Mouse (Mus musculus): ENCODE data around the gene Cenpt. TPM values are rescaled to one million over a fixed set of nuclear protein-coding genes. Genes with fewer than 3 reads are reported as not detected.
A peak's percentile ranks its signal among the peaks of the same experiment; 100 is the strongest.
"Not testable (repeated sequence)": the region's sequence is repeated elsewhere in the genome, so short reads cannot be mapped to it uniquely, and the experiment has no call there.

The Cenpt gene
- polyA plus RNA-seq, 1 experiment from 2014 or later = 55.2 TPM

GRCm38 (mm10) chr8:105850014-105850413 is 3.1 kb downstream of the Cenpt start:
- H3K27ac ChIP-seq = no peak overlapping the region
- peaks cover 17% of the 10 kb centered on the region for H3K4me1 ChIP-seq (replicated peaks)
- H3K36me3 ChIP-seq = peaks cover 50% of the 10 kb centered on the region
- H3K4me3 ChIP-seq = 0 out of 2 replicates have a peak overlapping the region, but pooled peaks have one; percentile 84
- H3K9me3 ChIP-seq = no peaks in the 10 kb centered on the region
- DNase-seq (ENCODE audit: low spot score) = no peak
- no peaks in the 10 kb centered on the region for H3K27me3 ChIP-seq (ENCODE audit: insufficient read depth, poor library complexity, severe bottlenecking)
- 83% methylated on average over 4 of the region's 4 CpGs for WGBS

DNA sequence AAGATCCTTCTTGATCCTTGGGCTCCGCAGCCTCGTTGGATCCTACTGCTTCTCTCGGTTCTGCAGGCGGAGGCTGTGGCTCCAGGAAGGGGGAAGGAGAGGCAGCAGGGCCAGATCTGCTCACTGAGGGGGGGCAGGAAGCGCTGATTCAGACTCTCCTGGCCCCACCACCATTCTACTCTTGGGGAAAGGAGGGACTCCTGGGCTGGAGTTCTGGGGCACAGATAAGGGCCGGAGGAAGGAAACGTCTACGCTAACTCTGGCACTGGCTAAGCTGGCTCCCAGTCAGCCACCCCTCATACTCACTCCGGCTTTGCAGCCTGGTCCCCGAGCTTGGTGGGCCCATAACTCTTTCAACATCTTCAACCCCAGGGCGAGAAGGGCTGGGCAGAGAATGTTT is 6.4 kb downstream of the Cenpt start:
- peaks cover 83% of the 10 kb centered on the region for H3K36me3 ChIP-seq

GRCm38 (mm10) chr8:105839209-105839608 is 13.9 kb downstream of the Cenpt start:
- H3K36me3 ChIP-seq = peaks cover 32% of the 10 kb centered on the region
- no peak overlapping the region for H3K4me3 ChIP-seq
- WGBS = 91% methylated on average over 5 of the region's 5 CpGs
- no peak for DNase-seq (ENCODE audit: low spot score)
- H3K4me1 ChIP-seq (replicated peaks) = peaks cover 8% of the 10 kb centered on the region; the same call in 1 of the 2 replicates
- no peak overlapping the region for H3K27ac ChIP-seq
- no peaks in the 10 kb centered on the region for H3K27me3 ChIP-seq (ENCODE audit: insufficient read depth, poor library complexity, severe bottlenecking)
- H3K9me3 ChIP-seq = no peaks in the 10 kb centered on the region

More for the DNA sequence above, 6.4 kb downstream of the Cenpt start:
- WGBS = 91% methylated on average over 11 of the region's 11 CpGs
- no peaks in the 10 kb centered on the region for H3K9me3 ChIP-seq
- H3K4me1 ChIP-seq (replicated peaks) = peaks cover 11% of the 10 kb centered on the region
- no peaks in the 10 kb centered on the region for H3K27me3 ChIP-seq (ENCODE audit: insufficient read depth, poor library complexity, severe bottlenecking)
- no peak for DNase-seq (ENCODE audit: low spot score)
- H3K4me3 ChIP-seq = no peak overlapping the region
- no peak overlapping the region for H3K27ac ChIP-seq

DNA sequence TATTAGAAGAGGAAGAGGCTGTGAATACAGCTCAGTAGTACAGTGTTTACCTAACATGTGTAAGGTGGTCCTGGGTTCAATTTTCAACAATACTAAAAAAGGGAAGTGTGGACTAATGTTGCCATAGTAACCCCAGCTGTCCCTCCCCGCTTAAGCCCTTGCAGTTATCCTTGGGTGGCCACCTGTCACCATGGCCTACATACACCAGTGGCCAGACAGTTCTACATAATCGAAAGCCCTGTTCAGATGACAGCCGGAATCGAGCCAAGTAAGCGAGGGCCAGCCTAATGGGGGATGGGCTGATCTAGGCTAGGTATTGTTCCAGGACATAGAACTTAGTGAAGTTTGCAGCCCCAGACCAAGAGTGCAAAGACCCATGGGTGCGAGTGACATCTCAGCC is 16.1 kb downstream of the Cenpt start:
- H3K27me3 ChIP-seq (ENCODE audit: insufficient read depth, poor library complexity, severe bottlenecking) = no peaks in the 10 kb centered on the region
- peaks cover 10% of the 10 kb centered on the region for H3K36me3 ChIP-seq
- no peak for DNase-seq (ENCODE audit: low spot score)
- no peak overlapping the region for H3K27ac ChIP-seq
- 83% methylated on average over 6 of the region's 6 CpGs for WGBS
- peaks cover 8% of the 10 kb centered on the region; the same call in 1 of the 2 replicates for H3K4me1 ChIP-seq (replicated peaks)
- H3K4me3 ChIP-seq = no peak overlapping the region
- H3K9me3 ChIP-seq = no peaks in the 10 kb centered on the region

GRCm38 (mm10) chr8:105835318-105835717 is 17.8 kb downstream of the Cenpt start:
- DNase-seq (ENCODE audit: low spot score) = peak; percentile 55
- no peaks in the 10 kb centered on the region for H3K9me3 ChIP-seq
- WGBS = 29% methylated on average over 11 of the region's 11 CpGs
- H3K4me3 ChIP-seq = no peak overlapping the region
- H3K36me3 ChIP-seq = no peaks in the 10 kb centered on the region
- H3K27me3 ChIP-seq (ENCODE audit: insufficient read depth, poor library complexity, severe bottlenecking) = no peaks in the 10 kb centered on the region
- H3K27ac ChIP-seq = no peak overlapping the region
- H3K4me1 ChIP-seq (replicated peaks) = peaks cover 8% of the 10 kb centered on the region; the same call in 1 of the 2 replicates

- H3K36me3 ChIP-seq; DNase-seq (ENCODE audit: low spot score); H3K9me3 ChIP-seq; H3K4me1 ChIP-seq (replicated peaks); H3K27me3 ChIP-seq (ENCODE audit: insufficient read depth, poor library complexity, severe bottlenecking); H3K27ac ChIP-seq; H3K4me3 ChIP-seq: not testable (repeated sequence)
- 81% methylated on average over 2 of the region's 2 CpGs for WGBS
These were observed 19.3 kb downstream of the Cenpt start for GRCm38 (mm10) chr8:105833740-105834139.

- Histone ChIP-seq H3K4me1 (replicated peaks) (peaks cover 19% of the 10 kb centered on the region), H3K27ac (peak within 1 kb of the TSS; percentile 91), H3K4me3 (peak within 1 kb of the TSS; percentile 80), H3K36me3 (peaks cover 38% of the 10 kb centered on the region), H3K9me3 (no peaks in the 10 kb centered on the region), H3K27me3 (ENCODE audit: insufficient read depth, poor library complexity, severe bottlenecking) (no peaks in the 10 kb centered on the region)
- under 1% methylated on average over 52 of the region's 52 CpGs for WGBS
- DNase-seq (ENCODE audit: low spot score) = peak; percentile 96
These were observed 25.9 kb downstream of the Cenpt start, which contains the start of the genes Ranbp10 and Tsnaxip1 for GRCm38 (mm10) chr8:105826861-105827848. Gene Ranbp10 (minus strand): TSS chr8:105827350. Gene Tsnaxip1 (plus strand): TSS chr8:105827731.

GRCm38 (mm10) chr8:105826379-105826778 is 26.7 kb downstream of the Cenpt start:
- Histone ChIP-seq H3K27ac (peak overlapping the region; percentile 91), H3K9me3 (no peaks in the 10 kb centered on the region), H3K4me1 (replicated peaks) (peaks cover 19% of the 10 kb centered on the region), H3K4me3 (peak overlapping the region; percentile 80), H3K27me3 (ENCODE audit: insufficient read depth, poor library complexity, severe bottlenecking) (no peaks in the 10 kb centered on the region), H3K36me3 (peaks cover 46% of the 10 kb centered on the region)
- DNase-seq (ENCODE audit: low spot score) = no peak
- 15% methylated on average over 4 of the region's 4 CpGs for WGBS

DNA sequence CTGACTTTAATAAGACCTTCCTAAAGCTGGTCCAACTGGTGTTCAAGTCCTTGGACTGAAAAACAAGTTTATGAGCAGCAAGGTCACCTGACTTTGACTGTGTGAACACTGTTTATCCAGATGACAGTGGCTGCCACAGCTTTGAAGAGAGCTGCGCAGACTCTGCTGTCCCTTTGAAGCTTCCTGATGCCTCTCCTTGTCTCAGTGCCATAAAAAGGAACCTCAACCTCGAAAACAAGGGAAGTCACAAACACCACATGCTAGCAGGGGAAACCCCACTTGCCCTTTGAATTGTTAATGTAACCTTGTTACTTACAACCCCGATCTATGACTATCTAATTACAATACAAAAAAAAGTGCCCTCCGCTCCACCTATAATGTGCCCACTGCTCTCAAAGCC is 27.6 kb downstream of the Cenpt start:
- H3K27me3 ChIP-seq (ENCODE audit: insufficient read depth, poor library complexity, severe bottlenecking) = no peaks in the 10 kb centered on the region
- no peak overlapping the region for H3K27ac ChIP-seq
- peaks cover 19% of the 10 kb centered on the region for H3K4me1 ChIP-seq (replicated peaks)
- H3K4me3 ChIP-seq = peak overlapping the region; percentile 80
- H3K9me3 ChIP-seq = no peaks in the 10 kb centered on the region
- WGBS = 86% methylated on average over 4 of the region's 4 CpGs
- DNase-seq (ENCODE audit: low spot score) = no peak
- H3K36me3 ChIP-seq = peaks cover 54% of the 10 kb centered on the region

GRCm38 (mm10) chr8:105820925-105821324 is 32.2 kb downstream of the Cenpt start:
- Histone ChIP-seq H3K4me3 (no peak overlapping the region), H3K4me1 (replicated peaks) (peaks cover 7% of the 10 kb centered on the region), H3K36me3 (peaks cover 89% of the 10 kb centered on the region), H3K27me3 (ENCODE audit: insufficient read depth, poor library complexity, severe bottlenecking) (no peaks in the 10 kb centered on the region), H3K9me3 (no peaks in the 10 kb centered on the region), H3K27ac (no peak overlapping the region)
- DNase-seq (ENCODE audit: low spot score) = no peak
- 95% methylated on average over 1 of the region's 1 CpGs for WGBS

DNA sequence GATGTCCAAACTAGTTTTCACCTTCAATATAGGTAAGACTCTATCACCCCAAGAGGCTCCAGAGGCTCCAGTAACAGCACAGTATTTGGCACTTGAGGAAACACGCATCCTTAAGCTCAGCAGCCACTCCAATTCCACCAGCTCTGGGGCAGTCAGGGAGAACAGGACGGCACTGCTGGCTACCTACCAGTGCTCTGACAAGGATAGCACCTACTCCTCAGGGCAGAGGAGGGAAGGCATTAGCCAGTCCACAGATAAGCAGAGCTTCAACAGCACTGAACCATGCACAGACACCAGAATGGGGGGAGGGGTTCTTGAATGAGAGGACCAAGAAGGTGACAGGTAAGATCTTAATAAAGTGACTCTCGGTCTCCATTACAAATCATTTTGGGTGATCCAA is 33.4 kb downstream of the Cenpt start:
- no peak for DNase-seq (ENCODE audit: low spot score)
- no peak overlapping the region for H3K27ac ChIP-seq
- 91% methylated on average over 3 of the region's 3 CpGs for WGBS
- peaks cover 84% of the 10 kb centered on the region for H3K36me3 ChIP-seq
- H3K4me1 ChIP-seq (replicated peaks) = no peaks in the 10 kb centered on the region
- no peaks in the 10 kb centered on the region for H3K27me3 ChIP-seq (ENCODE audit: insufficient read depth, poor library complexity, severe bottlenecking)
- no peaks in the 10 kb centered on the region for H3K9me3 ChIP-seq
- H3K4me3 ChIP-seq = no peak overlapping the region

DNA sequence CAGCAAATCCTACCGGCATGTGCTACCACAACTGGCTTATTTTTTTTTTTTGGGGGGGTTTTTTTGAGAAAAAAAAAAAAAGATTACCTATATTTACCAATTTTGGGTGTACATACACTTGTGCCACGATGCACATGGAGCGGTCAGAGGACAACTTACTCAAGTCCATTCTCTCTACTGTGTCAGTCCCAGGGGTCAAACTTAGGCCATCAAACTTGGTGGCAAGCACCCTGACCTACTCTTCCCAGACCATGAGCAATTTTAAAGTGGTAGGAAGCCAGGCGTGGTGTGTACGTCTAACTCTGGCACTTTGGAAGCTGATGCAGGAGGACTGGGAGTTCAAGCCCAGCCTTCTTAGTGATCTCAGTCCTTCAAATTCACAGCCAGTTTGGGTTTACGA is 39.8 kb downstream of the Cenpt start:
- Histone ChIP-seq H3K4me1 (replicated peaks) (no peaks in the 10 kb centered on the region), H3K27ac (no peak overlapping the region), H3K9me3 (no peaks in the 10 kb centered on the region), H3K36me3 (peaks cover 62% of the 10 kb centered on the region), H3K27me3 (ENCODE audit: insufficient read depth, poor library complexity, severe bottlenecking) (no peaks in the 10 kb centered on the region), H3K4me3 (no peak overlapping the region)
- no peak for DNase-seq (ENCODE audit: low spot score)
- 97% methylated on average over 6 of the region's 6 CpGs for WGBS

DNA sequence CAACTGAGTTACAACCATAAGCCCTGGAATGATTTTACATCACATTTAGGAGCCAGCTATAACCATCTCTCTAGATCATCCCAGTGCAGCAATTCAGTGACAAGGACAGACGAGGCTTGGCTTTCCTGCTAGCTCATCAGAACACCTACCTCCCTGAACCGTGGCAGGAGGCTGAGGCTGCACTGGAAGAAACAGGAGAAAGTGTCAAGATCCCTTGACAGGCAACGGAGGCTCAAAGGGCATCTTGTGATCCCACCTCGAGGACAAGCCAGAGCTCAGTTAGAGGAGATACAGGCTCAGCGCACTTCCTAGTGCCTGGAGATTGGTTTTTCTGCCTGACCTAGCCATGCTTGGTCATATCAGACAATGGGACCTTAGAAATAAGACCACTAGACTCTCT is 40.6 kb downstream of the Cenpt start:
- WGBS = 95% methylated on average over 5 of the region's 5 CpGs
- Histone ChIP-seq H3K4me1 (replicated peaks) (no peaks in the 10 kb centered on the region), H3K27me3 (ENCODE audit: insufficient read depth, poor library complexity, severe bottlenecking) (no peaks in the 10 kb centered on the region), H3K27ac (no peak overlapping the region), H3K9me3 (no peaks in the 10 kb centered on the region), H3K36me3 (peaks cover 60% of the 10 kb centered on the region), H3K4me3 (no peak overlapping the region)
- DNase-seq (ENCODE audit: low spot score) = no peak

Data from hindbrain, embryonic 10.5 days (tissue).